Mouse (Mus musculus) megakaryocyte, embryonic 14.5 days (primary cell): ENCODE data around the gene Rps27a.

Experiments used
- FLI1 ChIP-seq: IDR thresholded peaks from 2 replicates; pipeline ENCODE4 v1.6.1; 2012; ENCODE audit warnings: low read length, inconsistent platforms, mixed read lengths
- GATA1 ChIP-seq: IDR thresholded peaks from 3 replicates; pipeline ENCODE4 v1.6.1; 2012; ENCODE audit warnings: mixed read lengths, low read length, inconsistent platforms, borderline replicate concordance

GRCm38 (mm10) chr11:29548504-29549424 lies 855 bp upstream of the Rps27a start:
- TF ChIP-seq GATA1 (no peak), FLI1 (no peak)
